Mouse (Mus musculus) cerebellum, adult 2 months (tissue): ENCODE results near the gene Upp2. TPM values are rescaled to one million over a fixed set of nuclear protein-coding genes. Genes with fewer than 3 reads are reported as not detected.

Experiments used
- DNase-seq, 2 experiments: peaks; one replicate each; pipeline ENCODE4 v3.0.0; 2021
- H3K27ac ChIP-seq: fragments of 200-500 bp; 2 replicates; pipeline ENCODE4 v1.5.1; 2012; ENCODE audit warnings: low read length, control low read depth, inconsistent platforms; ENCODE audit not compliant: insufficient read depth
- H3K27me3 ChIP-seq: fragments of 200-500 bp; 2 replicates; pipeline ENCODE4 v1.6.1; 2012; ENCODE audit warnings: inconsistent platforms, mild to moderate bottlenecking, low read length, moderate library complexity; ENCODE audit not compliant: control insufficient read depth, insufficient read depth
- H3K4me1 ChIP-seq: fragments of 200-500 bp; 2 replicates; pipeline ENCODE4 v1.6.1; 2011; ENCODE audit warnings: low read length; ENCODE audit not compliant: control insufficient read depth, insufficient read depth
- H3K4me3 ChIP-seq: fragments of 200-500 bp; replicated peaks from 2 replicates; pipeline ENCODE3; 2011; ENCODE audit warnings: mild to moderate bottlenecking, low read depth, low read length, control low read depth; ENCODE audit not compliant: insufficient read depth
- CTCF ChIP-seq: fragments of 200-500 bp; IDR thresholded peaks from 2 replicates; pipeline ENCODE4 v1.5.1; 2011; ENCODE audit warnings: low read depth, mild to moderate bottlenecking, control low read depth, low read length, moderate library complexity, borderline replicate concordance; ENCODE audit not compliant: insufficient read depth
- POLR2A ChIP-seq: fragments of 200-500 bp; IDR thresholded peaks from 2 replicates; pipeline ENCODE4 v1.6.1; 2011; ENCODE audit warnings: low read length, control low read depth, borderline replicate concordance; ENCODE audit not compliant: insufficient read depth
- WGBS: fragments of 180-500 bp; shearing (Covaris S2); methylation state at CpG from one replicate; pipeline ENCODE4 v1.1.7; 2018; 5-methylcytosine and 5-hydroxymethylcytosine counted together
- polyA plus RNA-seq: library from polyadenylated mRNA; depleted of rRNA; stranded (reverse); fragments of >200 nt; gene quantifications from 2 replicates; pipeline ENCODE4 v1.2.3, GENCODE M21; 2012

The Upp2 gene
- polyA plus RNA-seq, 1 experiment: 38.2 TPM

DNA sequence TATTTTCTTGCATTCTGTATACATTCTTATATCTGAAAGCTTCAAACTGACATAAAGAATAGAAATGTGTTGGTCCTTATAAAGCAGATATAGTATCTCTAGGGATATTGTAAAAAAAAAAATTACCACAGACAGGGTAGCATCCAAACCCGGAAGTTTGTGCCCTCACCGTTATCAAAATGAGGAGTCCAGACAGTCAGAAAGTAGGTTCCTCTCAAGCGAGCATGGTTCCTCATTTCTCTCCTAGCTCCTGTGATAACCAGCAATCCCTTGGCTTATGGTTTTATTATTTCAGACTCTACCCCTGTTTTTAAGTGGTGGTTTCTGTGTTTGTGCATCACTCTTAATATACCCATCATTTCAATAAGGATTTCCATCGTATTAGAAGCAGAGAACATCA is 134.5 kb downstream of the Upp2 start:
- TF ChIP-seq POLR2A (no peak), CTCF (no peak)
- Histone ChIP-seq H3K27me3 (no peaks in the 10 kb centered on the region), H3K4me3 (no peak overlapping the region), H3K4me1 (no peaks in the 10 kb centered on the region), H3K27ac (no peak overlapping the region)
- no peak for DNase-seq
- WGBS: 92% methylated on average over 4 of the region's 4 CpGs

DNA sequence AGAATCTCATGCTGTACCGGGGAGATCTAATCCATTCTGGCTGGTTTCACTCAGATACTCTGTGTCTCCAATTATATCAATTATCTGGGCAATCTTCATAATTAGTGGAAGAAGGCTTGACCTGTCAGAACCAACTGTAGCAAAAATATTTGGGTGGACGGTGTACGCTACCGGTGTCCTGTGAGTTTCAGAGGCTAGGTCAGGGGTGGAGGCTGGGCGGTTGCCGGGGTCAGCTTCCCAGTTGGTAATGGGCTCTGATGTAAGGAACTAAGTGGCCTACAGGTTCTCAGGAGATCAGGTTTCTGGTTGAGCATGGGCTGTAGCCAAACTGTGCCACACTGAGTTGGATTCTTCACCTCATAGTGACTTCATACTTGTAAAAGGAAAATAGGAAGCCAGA is 136.1 kb downstream of the Upp2 start:
- TF ChIP-seq POLR2A (no peak), CTCF (no peak)
- no peak for DNase-seq
- WGBS: 92% methylated on average over 6 of the region's 6 CpGs

DNA sequence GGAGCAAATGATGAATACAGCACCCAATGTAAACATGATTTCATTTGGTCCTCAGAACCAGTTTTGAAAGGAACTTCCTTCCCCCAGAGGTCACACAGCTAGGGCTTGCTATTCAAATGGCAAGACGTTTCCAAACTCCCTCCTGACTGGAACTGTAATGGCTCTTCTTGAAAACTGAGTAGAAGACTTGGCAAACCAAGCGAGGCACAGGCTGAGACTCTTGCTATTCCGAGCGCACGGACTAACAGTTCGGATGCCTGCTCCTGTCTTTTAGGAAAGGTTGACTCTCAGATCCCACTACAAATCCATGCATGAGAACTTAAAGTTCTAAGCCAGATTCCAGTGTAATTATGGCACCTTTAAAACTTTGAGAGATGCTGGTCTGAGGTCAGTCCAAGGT is 136.5 kb downstream of the Upp2 start:
- 84% methylated on average over 6 of the region's 6 CpGs for WGBS
- no peak for DNase-seq
- no peaks in the 10 kb centered on the region for H3K27me3 ChIP-seq
- TF ChIP-seq CTCF: no peak
- no peak for TF ChIP-seq POLR2A
- no peak overlapping the region for H3K27ac ChIP-seq
- H3K4me1 ChIP-seq: no peaks in the 10 kb centered on the region
- no peak overlapping the region for H3K4me3 ChIP-seq

More for the DNA sequence above, 136.1 kb downstream of the Upp2 start:
- Histone ChIP-seq H3K27ac (no peak overlapping the region), H3K4me3 (no peak overlapping the region), H3K27me3 (no peaks in the 10 kb centered on the region), H3K4me1 (no peaks in the 10 kb centered on the region)

DNA sequence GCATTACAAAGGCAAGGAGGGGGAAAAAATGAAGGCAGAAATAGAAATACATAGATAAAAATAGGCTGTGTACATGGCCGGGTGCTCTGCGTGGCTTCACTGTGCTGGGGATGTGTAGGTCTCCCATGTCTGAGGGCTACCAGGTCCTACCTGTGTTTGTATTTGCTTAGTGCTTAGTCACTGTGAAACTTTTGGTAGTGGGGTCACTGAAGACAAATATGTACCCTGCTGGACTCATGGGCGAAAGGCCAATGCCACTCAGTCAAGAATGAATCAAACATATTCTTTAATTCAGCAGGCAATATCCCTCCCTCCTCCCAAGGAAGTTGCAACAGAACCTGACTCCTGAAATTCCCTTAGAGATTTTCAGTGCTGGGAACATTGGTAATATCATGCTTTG is 137.5 kb downstream of the Upp2 start:
- no peak for TF ChIP-seq POLR2A
- TF ChIP-seq CTCF: no peak
- Histone ChIP-seq H3K4me1 (no peaks in the 10 kb centered on the region), H3K27me3 (no peaks in the 10 kb centered on the region), H3K27ac (no peak overlapping the region), H3K4me3 (no peak overlapping the region)
- WGBS: 92% methylated on average over 3 of the region's 3 CpGs
- no peak for DNase-seq

DNA sequence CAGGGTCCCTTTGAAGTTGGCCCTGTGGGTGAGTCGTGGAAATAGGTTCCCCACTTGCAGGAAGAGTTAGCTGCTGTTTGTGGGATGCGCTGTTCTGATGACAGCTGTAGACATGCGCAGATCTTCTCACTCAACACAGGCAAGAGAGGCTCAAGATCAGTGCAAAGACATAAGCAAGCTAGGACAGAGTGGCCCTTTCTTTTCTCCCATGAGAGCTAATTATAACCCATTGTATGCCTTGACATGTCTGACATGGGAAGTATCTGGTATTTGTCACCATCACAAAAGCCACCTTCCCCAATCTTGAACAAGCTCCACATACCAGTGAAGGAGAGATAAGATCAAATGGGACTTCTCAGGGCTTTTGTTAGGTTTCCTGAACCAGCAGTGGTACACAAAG is 140.6 kb downstream of the Upp2 start:
- no peak for TF ChIP-seq CTCF
- TF ChIP-seq POLR2A: no peak
- DNase-seq: no peak
- Histone ChIP-seq H3K27me3 (no peaks in the 10 kb centered on the region), H3K27ac (no peak overlapping the region), H3K4me3 (no peak overlapping the region), H3K4me1 (no peaks in the 10 kb centered on the region)
- 89% methylated on average over 3 of the region's 3 CpGs for WGBS

DNA sequence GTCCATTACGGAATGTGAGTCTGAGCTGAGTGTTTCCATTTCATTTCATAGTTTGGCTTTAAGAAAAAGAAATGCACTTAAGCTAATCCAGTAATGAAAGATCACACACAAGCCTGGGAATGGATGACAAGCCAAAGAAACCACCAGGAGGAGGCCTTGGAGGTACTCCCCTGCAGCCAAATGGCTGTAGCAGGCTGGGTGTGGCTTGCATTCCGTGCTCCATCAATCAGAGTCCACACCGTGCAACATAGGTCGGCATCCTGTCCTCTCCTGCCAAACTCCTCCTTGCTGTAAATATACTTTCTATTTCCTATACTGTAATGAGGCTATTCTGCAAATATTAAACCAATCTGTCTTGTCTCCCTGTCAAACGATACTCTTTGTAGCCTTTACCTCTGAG is 143.1 kb downstream of the Upp2 start:
- Histone ChIP-seq H3K4me3 (no peak overlapping the region), H3K27me3 (no peaks in the 10 kb centered on the region), H3K4me1 (no peaks in the 10 kb centered on the region), H3K27ac (no peak overlapping the region)
- TF ChIP-seq CTCF (no peak), POLR2A (no peak)
- 69% methylated on average over 5 of the region's 5 CpGs for WGBS
- DNase-seq: no peak

DNA sequence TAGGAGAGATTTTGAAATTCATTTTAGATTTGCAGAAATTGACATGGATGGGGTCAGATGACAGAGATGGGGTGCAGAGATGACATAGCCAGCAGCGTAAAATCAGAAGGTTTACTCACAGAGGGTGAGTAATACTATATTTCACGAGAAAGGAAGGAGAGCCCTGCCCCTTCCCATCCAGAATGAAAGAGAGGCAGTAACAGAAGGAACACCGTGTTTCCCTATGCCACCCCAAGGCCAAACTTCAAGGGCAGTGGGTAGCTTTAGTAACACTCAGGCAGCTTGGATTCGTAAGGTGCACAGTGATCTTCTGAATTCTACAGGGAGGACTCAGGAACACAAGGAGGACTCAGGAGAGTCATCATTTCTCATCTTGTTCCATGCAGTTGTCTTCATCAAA is 144.0 kb downstream of the Upp2 start:
- H3K4me3 ChIP-seq: no peak overlapping the region
- H3K4me1 ChIP-seq: no peaks in the 10 kb centered on the region
- TF ChIP-seq CTCF: no peak
- no peak for TF ChIP-seq POLR2A
- no peak overlapping the region for H3K27ac ChIP-seq
- WGBS: 91% methylated on average over 4 of the region's 4 CpGs
- no peaks in the 10 kb centered on the region for H3K27me3 ChIP-seq
- no peak for DNase-seq

DNA sequence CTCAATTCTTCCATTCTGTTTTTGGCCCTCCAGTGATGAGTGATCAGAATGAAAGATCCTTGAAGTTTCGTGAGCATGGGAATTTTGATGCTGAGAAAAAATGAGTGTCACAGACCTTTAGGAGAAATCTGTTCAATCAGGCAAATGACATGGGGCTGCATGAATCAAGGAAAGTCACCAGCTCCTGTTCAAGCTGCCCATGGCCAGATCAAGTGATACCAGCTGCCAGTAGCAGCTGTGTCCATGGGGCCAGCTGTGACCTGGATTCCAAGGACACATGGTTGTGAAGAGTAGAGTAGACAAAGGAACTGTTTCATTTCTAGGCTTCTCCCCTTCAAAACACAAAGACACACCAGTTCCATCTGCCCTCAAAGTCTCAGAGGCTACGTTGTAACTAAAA is 144.4 kb downstream of the Upp2 start:
- 64% methylated on average over 2 of the region's 2 CpGs for WGBS
- H3K4me1 ChIP-seq: no peaks in the 10 kb centered on the region
- no peak overlapping the region for H3K4me3 ChIP-seq
- DNase-seq: no peak
- H3K27ac ChIP-seq: no peak overlapping the region
- H3K27me3 ChIP-seq: no peaks in the 10 kb centered on the region
- TF ChIP-seq CTCF (no peak), POLR2A (no peak)
